In the genomic region with DNA sequence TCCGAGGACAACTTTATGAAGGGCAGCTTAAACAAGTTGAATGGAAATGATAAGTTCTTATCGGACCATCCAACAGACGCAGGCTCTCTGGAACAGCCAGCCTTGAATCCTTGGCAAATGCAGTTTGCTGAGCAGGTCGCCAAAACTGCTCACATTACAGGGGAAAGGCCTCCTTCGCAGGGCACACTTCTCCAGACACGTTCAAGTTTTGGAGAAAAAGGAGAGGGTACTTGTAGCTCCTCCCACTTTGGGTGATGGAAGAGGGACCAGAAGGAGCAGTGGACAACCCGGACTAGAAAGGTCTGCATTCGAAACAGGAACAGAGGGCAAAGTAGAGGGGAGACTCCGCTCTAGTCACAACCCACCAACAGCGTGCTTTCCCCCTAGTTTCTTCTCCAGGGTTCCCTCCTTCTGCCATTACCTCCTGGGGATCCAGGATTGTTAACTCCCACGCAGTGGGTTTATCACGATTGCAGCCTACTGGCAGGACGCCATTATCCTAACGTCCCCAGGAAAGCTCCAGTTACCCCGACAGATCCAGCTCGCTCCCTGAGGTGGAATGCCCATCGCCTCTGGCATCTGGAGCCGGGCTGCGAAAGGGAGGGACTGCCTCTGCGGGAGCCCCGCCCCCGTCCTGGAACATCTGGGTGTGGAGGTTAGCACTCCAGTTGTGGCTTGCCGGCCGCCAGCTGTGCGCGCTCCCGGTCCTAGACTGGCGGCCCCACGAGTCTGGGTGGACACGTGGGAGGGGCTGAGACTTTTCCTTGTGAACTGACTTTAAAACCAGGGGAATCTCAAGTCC, we compare ENCODE assay signal across 9 mouse cellular contexts.
DNase-seq lines count a peak whose midpoint lies in the region; ATAC-seq and TF ChIP-seq lines count a peak whose summit lies in the region.
"Had no signal": no experiment of that assay in that cellular context is flagged by ENCODE, and none has a peak within 500 bp of the region (broad histone marks: within the 10 kb centered on the region; RNA-seq: fewer than 3 reads in every experiment).

No protein-coding gene starts in this region.

- peak overlapping the region; percentile 73 for H3K4me2 ChIP-seq in intestine, postnatal 0 days (replicated peaks; ENCODE audit: low read depth)
- peak overlapping the region; percentile 77 for H3K4me2 ChIP-seq in liver, embryonic 11.5 days
- H3K4me2 ChIP-seq in midbrain, postnatal 0 days (ENCODE audit: low read depth, low read length, poor library complexity, severe bottlenecking): peak overlapping the region; percentile 59

- H3K36me3 ChIP-seq in erythroblast, embryonic 14.5 days (ENCODE audit: control insufficient read depth): no peaks in the 10 kb centered on the region
- no peaks in the 10 kb centered on the region for H3K36me3 ChIP-seq in intestine, postnatal 0 days (ENCODE audit: control insufficient read depth, insufficient read depth)
- no peaks in the 10 kb centered on the region for H3K36me3 ChIP-seq in liver, embryonic 11.5 days (ENCODE audit: control insufficient read depth, insufficient read depth, low read length)
- H3K36me3 ChIP-seq in midbrain, postnatal 0 days (ENCODE audit: insufficient read depth, low read length): no peaks in the 10 kb centered on the region
- no peaks in the 10 kb centered on the region for H3K36me3 ChIP-seq in thymus, adult 2 months (ENCODE audit: control insufficient read depth, insufficient read depth, low read length)

- peak overlapping the region; percentile 35; the same call in 1 of the 2 replicates for H3K9ac ChIP-seq in intestine, postnatal 0 days (ENCODE audit: low read depth, low read length)
- peak overlapping the region; percentile 23; the same call in 1 of the 2 replicates for H3K9ac ChIP-seq in liver, embryonic 11.5 days (ENCODE audit: low read depth, low read length)
- peak overlapping the region; percentile 24; the same call in 1 of the 2 replicates for H3K9ac ChIP-seq in midbrain, postnatal 0 days (replicated peaks; ENCODE audit: low read length, poor library complexity, severe bottlenecking)

- no peak for ATAC-seq in erythroblast, adult 5-6 weeks (replicated peaks; ENCODE audit: low FRiP score, poor library complexity, severe bottlenecking)
- peak; percentile 76 for ATAC-seq in intestine, postnatal 0 days
- peak; percentile 56 for ATAC-seq in liver, embryonic 11.5 days (replicated peaks; ENCODE audit: low FRiP score)
- peak; percentile 21; the same call in 1 of the 2 replicates for ATAC-seq in midbrain, postnatal 0 days (ENCODE audit: low FRiP score)

- TF ChIP-seq CTCF in intestine, postnatal 0 days (IDR thresholded peaks at IDR 0.05; ENCODE audit: low read depth): no peak
- no peak for TF ChIP-seq CTCF in midbrain, postnatal 0 days (IDR thresholded peaks at IDR 0.05)
- no peak for TF ChIP-seq CTCF in thymus, adult 2 months (IDR thresholded peaks at IDR 0.05; ENCODE audit: borderline replicate concordance, control insufficient read depth, extremely low read depth, insufficient read depth, low read length, poor library complexity)

- WGBS in intestine, postnatal 0 days: 16% methylated on average over 30 of the region's 30 CpGs
- 15% methylated on average over 30 of the region's 30 CpGs for WGBS in liver, embryonic 11.5 days
- 16% methylated on average over 30 of the region's 30 CpGs for WGBS in midbrain, postnatal 0 days
- WGBS in thymus, adult 2 months: 48% methylated on average over 30 of the region's 30 CpGs

- TF ChIP-seq POLR2A in thymus, adult 2 months (IDR thresholded peaks at IDR 0.05; ENCODE audit: control insufficient read depth, extremely low read depth, insufficient read depth, low read length, poor library complexity): no peak

- H3K27me3 ChIP-seq in erythroblast, embryonic 14.5 days (ENCODE audit: control insufficient read depth): peaks cover 31% of the 10 kb centered on the region
- H3K27me3 ChIP-seq in intestine, postnatal 0 days (replicated peaks; ENCODE audit: control insufficient read depth, insufficient read depth, low read length): no peaks in the 10 kb centered on the region
- no peaks in the 10 kb centered on the region for H3K27me3 ChIP-seq in liver, embryonic 11.5 days (replicated peaks; ENCODE audit: control insufficient read depth, insufficient read depth, low read length)
- no peaks in the 10 kb centered on the region for H3K27me3 ChIP-seq in midbrain, postnatal 0 days (ENCODE audit: insufficient read depth, low read length)
- H3K27me3 ChIP-seq in thymus, adult 2 months (ENCODE audit: control insufficient read depth, insufficient read depth, low read length): no peaks in the 10 kb centered on the region; the same call in 1 of the 2 replicates
- H3K27me3 ChIP-seq: CH12.LX had no signal

- peak overlapping the region; percentile 88 for H3K27ac ChIP-seq in intestine, postnatal 0 days (ENCODE audit: low read depth, low read length)
- peak overlapping the region; percentile 39; the same call in 1 of the 2 replicates for H3K27ac ChIP-seq in liver, embryonic 11.5 days (ENCODE audit: low read depth, low read length)
- peak overlapping the region; percentile 21; the same call in 1 of the 2 replicates for H3K27ac ChIP-seq in midbrain, postnatal 0 days (ENCODE audit: low read depth, low read length)
- H3K27ac ChIP-seq in thymus, adult 2 months (ENCODE audit: control insufficient read depth, insufficient read depth, low read length): no peak overlapping the region

- H3K4me3 ChIP-seq in erythroblast, embryonic 14.5 days (replicated peaks): peak overlapping the region; percentile 55
- H3K4me3 ChIP-seq in intestine, postnatal 0 days (ENCODE audit: low read depth, low read length): peak overlapping the region; percentile 32
- H3K4me3 ChIP-seq in liver, embryonic 11.5 days (ENCODE audit: low read depth, low read length): peak overlapping the region; percentile 36
- peak overlapping the region; percentile 32 for H3K4me3 ChIP-seq in midbrain, postnatal 0 days (ENCODE audit: low read depth, low read length)
- no peak overlapping the region for H3K4me3 ChIP-seq in thymus, adult 2 months (ENCODE audit: control insufficient read depth, insufficient read depth, low read length)

- peaks cover 25% of the 10 kb centered on the region for H3K4me1 ChIP-seq in erythroblast, embryonic 14.5 days (ENCODE audit: control insufficient read depth)
- H3K4me1 ChIP-seq in intestine, postnatal 0 days (replicated peaks; ENCODE audit: control insufficient read depth, insufficient read depth, low read length): peaks cover 8% of the 10 kb centered on the region
- H3K4me1 ChIP-seq in liver, embryonic 11.5 days (replicated peaks; ENCODE audit: control insufficient read depth, insufficient read depth, low read length): peaks cover 18% of the 10 kb centered on the region
- peaks cover 11% of the 10 kb centered on the region; the same call in 1 of the 2 replicates for H3K4me1 ChIP-seq in midbrain, postnatal 0 days (ENCODE audit: insufficient read depth, low read length)
- H3K4me1 ChIP-seq in thymus, adult 2 months (replicated peaks; ENCODE audit: control insufficient read depth, insufficient read depth, low read length): peaks cover 5% of the 10 kb centered on the region

- H3K9me3 ChIP-seq in erythroblast, embryonic 14.5 days (ENCODE audit: control insufficient read depth, low read length): peaks cover 6% of the 10 kb centered on the region
- no peaks in the 10 kb centered on the region for H3K9me3 ChIP-seq in intestine, postnatal 0 days (ENCODE audit: control insufficient read depth)
- H3K9me3 ChIP-seq in liver, embryonic 11.5 days (ENCODE audit: control insufficient read depth, low read length): no peaks in the 10 kb centered on the region
- H3K9me3 ChIP-seq in midbrain, postnatal 0 days (ENCODE audit: low read length): no peaks in the 10 kb centered on the region

- peak; percentile 85 for DNase-seq in embryo, embryonic 10.5 days (ENCODE audit: low spot score)
- peak; percentile 90 to 94 for DNase-seq in heart, adult 18-20 months
- DNase-seq in liver, embryonic 11.5 days (ENCODE audit: low spot score): peak; percentile 75
- DNase-seq in midbrain, postnatal 0 days (ENCODE audit: low spot score): peak; percentile 32
- DNase-seq in thymus, adult 2 months: peak; percentile 25

Comparison
In these comparisons a context has a peak if more than half of its experiments do, and no peak if none do; other contexts are left out.
1. DNase-seq: peak in every context shown above with its lines; median percentile 92 in heart, adult 18-20 months; 85 in embryo, embryonic 10.5 days; 75 in liver, embryonic 11.5 days; 32 in midbrain, postnatal 0 days; 25 in thymus, adult 2 months.